Mouse (Mus musculus) midbrain, embryonic 14.5 days (tissue): ENCODE measurements around the gene Nop9. TPM values are rescaled to one million over a fixed set of nuclear protein-coding genes. Genes with fewer than 3 reads are reported as not detected.

ENCODE experiments used
- polyA plus RNA-seq: library from polyadenylated mRNA; unstranded; fragments of >200 nt; fragmentation: Nextera tagmentation; extraction: Ambion mirVana; gene quantifications from 2 replicates; pipeline ENCODE4 v1.2.1, GENCODE M21; 2014

Gene Nop9
- polyA plus RNA-seq, 1 experiment from 2014 or later: 31.2 TPM

Other genes starting within 250 kb of the Nop9 start
- 0.74 and 1.4 TPM in 2 replicates for gene Cpne6, start 235.2 kb upstream of the Nop9 start, polyA plus RNA-seq
- 0.24 TPM in 1 of 2 replicates, not detected in the other for gene Nrl, start 220.7 kb upstream of the Nop9 start, polyA plus RNA-seq
- gene Pck2, start 205.4 kb upstream of the Nop9 start, polyA plus RNA-seq: 15.8 and 16.2 TPM in 2 replicates
- gene Dcaf11, start 185.7 kb upstream of the Nop9 start, polyA plus RNA-seq: 133 and 134 TPM in 2 replicates
- gene A730061H03Rik, start 185.3 kb upstream of the Nop9 start, polyA plus RNA-seq: 1.7 and 2.1 TPM in 2 replicates
- not detected in 2 replicates for gene Fitm1, start 170.1 kb upstream of the Nop9 start, polyA plus RNA-seq
- gene Psme1, start 167.6 kb upstream of the Nop9 start, polyA plus RNA-seq: 189 and 217 TPM in 2 replicates
- 17.3 and 32.8 TPM in 2 replicates for gene Emc9, start 160.4 kb upstream of the Nop9 start, polyA plus RNA-seq
- 165 and 182 TPM in 2 replicates for gene Psme2, start 154.6 kb upstream of the Nop9 start, polyA plus RNA-seq
- 15.6 and 17.1 TPM in 2 replicates for gene Rnf31, start 154.0 kb upstream of the Nop9 start, polyA plus RNA-seq
- 7.2 and 11.5 TPM in 2 replicates for gene Irf9, start 142.1 kb upstream of the Nop9 start, polyA plus RNA-seq
- gene Rec8, start 127.7 kb upstream of the Nop9 start, polyA plus RNA-seq: 2.6 and 8.2 TPM in 2 replicates
- 107 and 111 TPM in 2 replicates for gene Ipo4, start 109.7 kb upstream of the Nop9 start, polyA plus RNA-seq
- gene Gm49378, start 107.8 kb upstream of the Nop9 start, polyA plus RNA-seq: 2.6 and 4.1 TPM in 2 replicates
- 44.7 and 53.8 TPM in 2 replicates for gene Tm9sf1, start 101.9 kb upstream of the Nop9 start, polyA plus RNA-seq
- 0.35 and 0.47 TPM in 2 replicates for gene Tssk4, start 95.5 kb upstream of the Nop9 start, polyA plus RNA-seq
- gene Mdp1, start 85.2 kb upstream of the Nop9 start, polyA plus RNA-seq: 74.8 and 78.9 TPM in 2 replicates
- 41.0 and 42.3 TPM in 2 replicates for gene Gmpr2, start 73.8 kb upstream of the Nop9 start, polyA plus RNA-seq
- 529 and 660 TPM in 2 replicates for gene Nedd8, start 73.6 kb upstream of the Nop9 start, polyA plus RNA-seq
- gene Tinf2, start 63.9 kb upstream of the Nop9 start, polyA plus RNA-seq: 23.4 and 26.9 TPM in 2 replicates
- gene Tgm1, start 31.8 kb upstream of the Nop9 start, polyA plus RNA-seq: 0.14 and 0.36 TPM in 2 replicates
- gene Rabggta, start 23.4 kb upstream of the Nop9 start, polyA plus RNA-seq: 39.4 and 48.5 TPM in 2 replicates
- 60.1 and 65.1 TPM in 2 replicates for gene Dhrs1, start within 50 bp of the Nop9 start, polyA plus RNA-seq
- 0.18 and 0.19 TPM in 2 replicates for gene Cideb, start 12.8 kb downstream of the Nop9 start, polyA plus RNA-seq
- 0.32 and 0.69 TPM in 2 replicates for gene Ltb4r2, start 15.7 kb downstream of the Nop9 start, polyA plus RNA-seq
- gene Ltb4r1, start 20.3 kb downstream of the Nop9 start, polyA plus RNA-seq: 0.77 TPM in 1 of 2 replicates, not detected in the other
- gene Adcy4, start 38.4 kb downstream of the Nop9 start, polyA plus RNA-seq: 2.4 and 3.2 TPM in 2 replicates
- 0.77 and 1.8 TPM in 2 replicates for gene Ripk3, start 43.2 kb downstream of the Nop9 start, polyA plus RNA-seq
- gene Nfatc4, start 77.5 kb downstream of the Nop9 start, polyA plus RNA-seq: 6.2 and 8.7 TPM in 2 replicates
- gene Nynrin, start 108.3 kb downstream of the Nop9 start, polyA plus RNA-seq: 6.5 and 11.2 TPM in 2 replicates
- 0.19 and 0.20 TPM in 2 replicates for gene Cbln3, start 138.7 kb downstream of the Nop9 start, polyA plus RNA-seq
- gene Khnyn, start 139.3 kb downstream of the Nop9 start, polyA plus RNA-seq: 6.5 and 7.1 TPM in 2 replicates
- 125 and 142 TPM in 2 replicates for gene Sdr39u1, start 154.6 kb downstream of the Nop9 start, polyA plus RNA-seq
- 0.26 TPM in 1 of 2 replicates, not detected in the other for gene Cma1, start 199.0 kb downstream of the Nop9 start, polyA plus RNA-seq
- gene Cma2, start 205.3 kb downstream of the Nop9 start, polyA plus RNA-seq: not detected in 2 replicates